Mouse (Mus musculus) heart, postnatal 0 days (tissue): ENCODE data around the gene Med13l.

Source experiments
- CTCF ChIP-seq: IDR thresholded peaks from 2 replicates; pipeline ENCODE4 v1.5.1; 2016; ENCODE audit warnings: antibody characterized with exemption, control low read depth, low read depth
- EP300 ChIP-seq: IDR thresholded peaks from 2 replicates; pipeline ENCODE4 v1.6.1; 2016; ENCODE audit warnings: antibody characterized with exemption, low read depth

DNA sequence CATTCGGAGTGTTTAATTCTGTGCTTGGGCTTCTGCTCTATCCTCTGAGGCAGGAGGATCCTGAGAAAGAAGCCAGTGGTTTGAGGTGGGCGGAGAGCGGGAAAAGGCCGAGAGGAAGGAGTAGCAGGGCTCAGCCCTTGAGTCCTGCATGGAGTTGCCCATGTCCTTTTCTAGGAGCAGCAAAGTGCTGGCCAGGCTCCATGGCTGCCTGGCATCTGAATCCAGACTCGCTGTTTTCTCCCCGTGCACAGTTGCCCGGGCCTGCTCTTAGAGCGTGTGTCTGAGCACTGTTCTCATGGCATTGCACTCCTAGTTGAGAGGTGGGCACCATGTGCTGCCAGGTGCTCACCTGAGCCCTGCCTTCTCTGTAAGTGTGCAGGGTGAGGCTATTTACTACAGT, 175.3 kb downstream of the Med13l start:
- no peak for TF ChIP-seq EP300
- TF ChIP-seq CTCF: no peak
